Mouse (Mus musculus): ENCODE results near the gene Steap1. TPM values are rescaled to one million over a fixed set of nuclear protein-coding genes. Genes with fewer than 3 reads are reported as not detected.

Gene Steap1
- polyA plus RNA-seq, 1 experiment from 2014 or later, result 6.2 TPM

Other genes starting within 250 kb of the Steap1 start
- 31.0 and 35.5 TPM in 2 replicates for gene Cldn12, start 234.4 kb downstream of the Steap1 start, polyA plus RNA-seq (2016; fragmentation: Nextera tagmentation; extraction: Ambion mirVana)
- 31.3 and 31.8 TPM in 2 replicates for gene Gtpbp10, start 189.8 kb downstream of the Steap1 start, polyA plus RNA-seq (2016; fragmentation: Nextera tagmentation; extraction: Ambion mirVana)
- 6.3 and 7.3 TPM in 2 replicates for gene Gm8773, start 175.5 kb downstream of the Steap1 start, polyA plus RNA-seq (2016; fragmentation: Nextera tagmentation; extraction: Ambion mirVana)
- 6.4 and 7.6 TPM in 2 replicates for gene Cfap69, start 85.1 kb downstream of the Steap1 start, polyA plus RNA-seq (2016; fragmentation: Nextera tagmentation; extraction: Ambion mirVana)
- gene Steap2, start 54.7 kb downstream of the Steap1 start, polyA plus RNA-seq (2016; fragmentation: Nextera tagmentation; extraction: Ambion mirVana), result 5.2 and 5.9 TPM in 2 replicates